Mouse (Mus musculus): ENCODE measurements around the gene Cdh23. TPM values are rescaled to one million over a fixed set of nuclear protein-coding genes. Genes with fewer than 3 reads are reported as not detected.

Gene Cdh23
- polyA plus RNA-seq, 1 experiment from 2014 or later, result 2.0 TPM

- ATAC-seq (no peak), DNase-seq (ENCODE audit: low spot score) (no peak)
- no peaks in the 10 kb centered on the region for H3K4me1 ChIP-seq (ENCODE audit: control insufficient read depth, insufficient read depth, low read length)
- no peak overlapping the region for H3K4me2 ChIP-seq (ENCODE audit: low read length)
- no peak overlapping the region for H3K27ac ChIP-seq (ENCODE audit: low read depth, low read length)
- H3K27me3 ChIP-seq (replicated peaks; ENCODE audit: control insufficient read depth, insufficient read depth, low read length), result no peaks in the 10 kb centered on the region
- WGBS, result 90% methylated on average over 13 of the region's 13 CpGs
- H3K4me3 ChIP-seq (ENCODE audit: low read depth, low read length), result no peak overlapping the region
- no peaks in the 10 kb centered on the region for H3K9me3 ChIP-seq (replicated peaks; ENCODE audit: control insufficient read depth, low read length)
- no peak overlapping the region for H3K9ac ChIP-seq (ENCODE audit: low read length)
- no peaks in the 10 kb centered on the region for H3K36me3 ChIP-seq (ENCODE audit: control insufficient read depth, insufficient read depth, low read length)
These were observed 385.7 kb downstream of the Cdh23 start for GRCm38 (mm10) chr10:60310629-60311028.

GRCm38 (mm10) chr10:60304854-60305628 is 391.2 kb downstream of the Cdh23 start:
- Histone ChIP-seq H3K4me3 (ENCODE audit: low read depth, low read length) (no peak overlapping the region), H3K27me3 (replicated peaks; ENCODE audit: control insufficient read depth, insufficient read depth, low read length) (no peaks in the 10 kb centered on the region), H3K36me3 (ENCODE audit: control insufficient read depth, insufficient read depth, low read length) (peaks cover 35% of the 10 kb centered on the region), H3K4me2 (ENCODE audit: low read length) (no peak overlapping the region), H3K27ac (ENCODE audit: low read depth, low read length) (no peak overlapping the region), H3K4me1 (ENCODE audit: control insufficient read depth, insufficient read depth, low read length) (no peaks in the 10 kb centered on the region), H3K9me3 (replicated peaks; ENCODE audit: control insufficient read depth, low read length) (no peaks in the 10 kb centered on the region), H3K9ac (ENCODE audit: low read length) (no peak overlapping the region)
- ATAC-seq (peak; percentile 84), DNase-seq (ENCODE audit: low spot score) (peak; percentile 91)
- 68% methylated on average over 15 of the region's 15 CpGs for WGBS

GRCm38 (mm10) chr10:60303419-60303818 is 392.9 kb downstream of the Cdh23 start:
- H3K27ac ChIP-seq (ENCODE audit: low read depth, low read length), result no peak overlapping the region
- H3K36me3 ChIP-seq (ENCODE audit: control insufficient read depth, insufficient read depth, low read length), result peaks cover 51% of the 10 kb centered on the region
- H3K9me3 ChIP-seq (replicated peaks; ENCODE audit: control insufficient read depth, low read length), result no peaks in the 10 kb centered on the region
- no peak overlapping the region for H3K4me2 ChIP-seq (ENCODE audit: low read length)
- no peaks in the 10 kb centered on the region for H3K27me3 ChIP-seq (replicated peaks; ENCODE audit: control insufficient read depth, insufficient read depth, low read length)
- no peak overlapping the region for H3K4me3 ChIP-seq (ENCODE audit: low read depth, low read length)
- H3K4me1 ChIP-seq (ENCODE audit: control insufficient read depth, insufficient read depth, low read length), result no peaks in the 10 kb centered on the region
- ATAC-seq (no peak), DNase-seq (ENCODE audit: low spot score) (no peak)
- 90% methylated on average over 17 of the region's 17 CpGs for WGBS
- no peak overlapping the region for H3K9ac ChIP-seq (ENCODE audit: low read length)

GRCm38 (mm10) chr10:60299636-60300035 is 396.7 kb downstream of the Cdh23 start:
- no peak overlapping the region for H3K9ac ChIP-seq (ENCODE audit: low read length)
- no peaks in the 10 kb centered on the region for H3K27me3 ChIP-seq (replicated peaks; ENCODE audit: control insufficient read depth, insufficient read depth, low read length)
- H3K36me3 ChIP-seq (ENCODE audit: control insufficient read depth, insufficient read depth, low read length), result peaks cover 85% of the 10 kb centered on the region
- no peak overlapping the region for H3K27ac ChIP-seq (ENCODE audit: low read depth, low read length)
- no peak for ATAC-seq
- DNase-seq (ENCODE audit: low spot score), result no peak
- 94% methylated on average over 12 of the region's 12 CpGs for WGBS
- H3K4me1 ChIP-seq (ENCODE audit: control insufficient read depth, insufficient read depth, low read length), result no peaks in the 10 kb centered on the region
- H3K4me3 ChIP-seq (ENCODE audit: low read depth, low read length), result no peak overlapping the region
- no peaks in the 10 kb centered on the region for H3K9me3 ChIP-seq (replicated peaks; ENCODE audit: control insufficient read depth, low read length)
- H3K4me2 ChIP-seq (ENCODE audit: low read length), result no peak overlapping the region

- no peak overlapping the region for H3K4me3 ChIP-seq (ENCODE audit: low read depth, low read length)
- H3K9ac ChIP-seq (ENCODE audit: low read length), result no peak overlapping the region
- no peak overlapping the region for H3K4me2 ChIP-seq (ENCODE audit: low read length)
- H3K27me3 ChIP-seq (replicated peaks; ENCODE audit: control insufficient read depth, insufficient read depth, low read length), result no peaks in the 10 kb centered on the region
- H3K27ac ChIP-seq (ENCODE audit: low read depth, low read length), result no peak overlapping the region
- no peaks in the 10 kb centered on the region for H3K9me3 ChIP-seq (replicated peaks; ENCODE audit: control insufficient read depth, low read length)
- peaks cover 88% of the 10 kb centered on the region for H3K36me3 ChIP-seq (ENCODE audit: control insufficient read depth, insufficient read depth, low read length)
- no peak for DNase-seq (ENCODE audit: low spot score)
- ATAC-seq, result no peak
- WGBS, result 85% methylated on average over 9 of the region's 9 CpGs
- no peaks in the 10 kb centered on the region for H3K4me1 ChIP-seq (ENCODE audit: control insufficient read depth, insufficient read depth, low read length)
These were observed 400.3 kb downstream of the Cdh23 start for GRCm38 (mm10) chr10:60296027-60296426.

GRCm38 (mm10) chr10:60295356-60295755 is 400.9 kb downstream of the Cdh23 start:
- Histone ChIP-seq H3K4me2 (ENCODE audit: low read length) (no peak overlapping the region), H3K27ac (ENCODE audit: low read depth, low read length) (no peak overlapping the region), H3K36me3 (ENCODE audit: control insufficient read depth, insufficient read depth, low read length) (peaks cover 82% of the 10 kb centered on the region), H3K4me1 (ENCODE audit: control insufficient read depth, insufficient read depth, low read length) (no peaks in the 10 kb centered on the region), H3K9ac (ENCODE audit: low read length) (no peak overlapping the region), H3K9me3 (replicated peaks; ENCODE audit: control insufficient read depth, low read length) (no peaks in the 10 kb centered on the region), H3K4me3 (ENCODE audit: low read depth, low read length) (no peak overlapping the region), H3K27me3 (replicated peaks; ENCODE audit: control insufficient read depth, insufficient read depth, low read length) (no peaks in the 10 kb centered on the region)
- WGBS, result 90% methylated on average over 3 of the region's 3 CpGs
- DNase-seq (ENCODE audit: low spot score), result no peak
- no peak for ATAC-seq

GRCm38 (mm10) chr10:60294621-60295020 is 401.7 kb downstream of the Cdh23 start:
- H3K9me3 ChIP-seq (replicated peaks; ENCODE audit: control insufficient read depth, low read length), result no peaks in the 10 kb centered on the region
- no peak overlapping the region for H3K27ac ChIP-seq (ENCODE audit: low read depth, low read length)
- H3K4me1 ChIP-seq (ENCODE audit: control insufficient read depth, insufficient read depth, low read length), result no peaks in the 10 kb centered on the region
- DNase-seq (ENCODE audit: low spot score), result no peak
- H3K9ac ChIP-seq (ENCODE audit: low read length), result no peak overlapping the region
- 85% methylated on average over 7 of the region's 7 CpGs for WGBS
- ATAC-seq, result no peak
- H3K27me3 ChIP-seq (replicated peaks; ENCODE audit: control insufficient read depth, insufficient read depth, low read length), result no peaks in the 10 kb centered on the region
- H3K4me3 ChIP-seq (ENCODE audit: low read depth, low read length), result no peak overlapping the region
- no peak overlapping the region for H3K4me2 ChIP-seq (ENCODE audit: low read length)
- peaks cover 74% of the 10 kb centered on the region for H3K36me3 ChIP-seq (ENCODE audit: control insufficient read depth, insufficient read depth, low read length)

- DNase-seq (ENCODE audit: low spot score), result no peak
- Histone ChIP-seq H3K36me3 (ENCODE audit: control insufficient read depth, insufficient read depth, low read length) (peaks cover 52% of the 10 kb centered on the region), H3K4me1 (ENCODE audit: control insufficient read depth, insufficient read depth, low read length) (0 out of 2 replicates have a peak, but pooled peaks cover 3% of the 10 kb centered on the region), H3K4me2 (ENCODE audit: low read length) (no peak overlapping the region), H3K4me3 (ENCODE audit: low read depth, low read length) (no peak overlapping the region), H3K27me3 (replicated peaks; ENCODE audit: control insufficient read depth, insufficient read depth, low read length) (no peaks in the 10 kb centered on the region), H3K9me3 (replicated peaks; ENCODE audit: control insufficient read depth, low read length) (no peaks in the 10 kb centered on the region), H3K9ac (ENCODE audit: low read length) (no peak overlapping the region), H3K27ac (ENCODE audit: low read depth, low read length) (no peak overlapping the region)
- ATAC-seq, result no peak
- WGBS, result 90% methylated on average over 8 of the region's 8 CpGs
These were observed 404.1 kb downstream of the Cdh23 start for GRCm38 (mm10) chr10:60292209-60292608.

- WGBS, result 82% methylated on average over 8 of the region's 8 CpGs
- no peak overlapping the region for H3K4me2 ChIP-seq (ENCODE audit: low read length)
- ATAC-seq, result no peak
These were observed 405.6 kb downstream of the Cdh23 start for GRCm38 (mm10) chr10:60290739-60291110.

More at GRCm38 (mm10) chr10:60290739-60291110, 405.6 kb downstream of the Cdh23 start:
- H3K36me3 ChIP-seq (ENCODE audit: control insufficient read depth, insufficient read depth, low read length), result peaks cover 40% of the 10 kb centered on the region
- no peaks in the 10 kb centered on the region for H3K27me3 ChIP-seq (replicated peaks; ENCODE audit: control insufficient read depth, insufficient read depth, low read length)
- no peak overlapping the region for H3K9ac ChIP-seq (ENCODE audit: low read length)
- no peaks in the 10 kb centered on the region for H3K9me3 ChIP-seq (replicated peaks; ENCODE audit: control insufficient read depth, low read length)
- no peak overlapping the region for H3K27ac ChIP-seq (ENCODE audit: low read depth, low read length)
- no peak overlapping the region for H3K4me3 ChIP-seq (ENCODE audit: low read depth, low read length)
- no peak for DNase-seq (ENCODE audit: low spot score)
- H3K4me1 ChIP-seq (ENCODE audit: control insufficient read depth, insufficient read depth, low read length), result peaks cover 13% of the 10 kb centered on the region
